Mouse (Mus musculus) spleen, postnatal 4 days (tissue): Measurements from ENCODE around the gene 3830406C13Rik.

ENCODE experiments used
- DNase-seq, 2 experiments: peaks; one replicate each; pipeline ENCODE4 v3.0.0; 2022; ENCODE audit warnings: low spot score in 2 of 2

The 3830406C13Rik gene

GRCm38 (mm10) chr14:12342458-12343131, 58.6 kb downstream of the 3830406C13Rik start:
- DNase-seq, result no peak

- DNase-seq, result no peak
Measured at GRCm38 (mm10) chr14:12343451-12343941, 59.5 kb downstream of the 3830406C13Rik start.

GRCm38 (mm10) chr14:12344061-12344745, 60.2 kb downstream of the 3830406C13Rik start:
- no peak for DNase-seq

- DNase-seq, result no peak
Measured at GRCm38 (mm10) chr14:12344746-12345240, 60.8 kb downstream of the 3830406C13Rik start.

DNA sequence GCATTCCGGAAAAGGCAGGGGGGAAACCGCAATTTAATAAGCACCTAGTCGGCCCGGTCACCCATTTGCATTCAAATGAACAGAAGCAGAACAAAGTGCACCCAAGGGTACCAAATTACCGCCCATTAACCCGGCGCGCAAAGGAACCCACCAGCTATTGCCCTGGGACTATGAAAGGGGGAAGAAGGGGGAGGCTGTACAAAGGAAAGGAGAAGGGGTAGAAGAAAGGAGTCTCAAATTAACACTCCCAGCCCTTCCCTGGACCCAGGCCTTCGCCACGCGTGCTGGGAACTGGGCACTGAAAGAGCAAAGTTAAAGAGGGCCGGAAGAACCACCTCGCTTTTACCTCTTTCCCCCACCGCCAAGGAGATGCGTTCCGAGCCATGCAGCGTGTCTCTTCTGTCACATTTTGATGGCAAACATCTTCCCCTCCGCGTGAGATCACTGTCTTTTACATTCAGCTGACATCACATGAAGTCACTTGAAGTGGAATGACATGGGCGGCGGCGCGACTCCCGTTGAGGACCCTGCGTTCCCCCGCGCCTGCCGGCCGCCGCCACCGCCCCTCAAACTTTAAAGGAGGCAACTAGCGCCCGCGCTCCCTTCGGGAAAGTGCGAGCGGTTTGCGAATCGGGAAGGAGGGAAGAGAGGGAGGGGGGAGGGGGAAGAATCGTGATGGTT, 61.4 kb downstream of the 3830406C13Rik start:
- no peak for DNase-seq

DNA sequence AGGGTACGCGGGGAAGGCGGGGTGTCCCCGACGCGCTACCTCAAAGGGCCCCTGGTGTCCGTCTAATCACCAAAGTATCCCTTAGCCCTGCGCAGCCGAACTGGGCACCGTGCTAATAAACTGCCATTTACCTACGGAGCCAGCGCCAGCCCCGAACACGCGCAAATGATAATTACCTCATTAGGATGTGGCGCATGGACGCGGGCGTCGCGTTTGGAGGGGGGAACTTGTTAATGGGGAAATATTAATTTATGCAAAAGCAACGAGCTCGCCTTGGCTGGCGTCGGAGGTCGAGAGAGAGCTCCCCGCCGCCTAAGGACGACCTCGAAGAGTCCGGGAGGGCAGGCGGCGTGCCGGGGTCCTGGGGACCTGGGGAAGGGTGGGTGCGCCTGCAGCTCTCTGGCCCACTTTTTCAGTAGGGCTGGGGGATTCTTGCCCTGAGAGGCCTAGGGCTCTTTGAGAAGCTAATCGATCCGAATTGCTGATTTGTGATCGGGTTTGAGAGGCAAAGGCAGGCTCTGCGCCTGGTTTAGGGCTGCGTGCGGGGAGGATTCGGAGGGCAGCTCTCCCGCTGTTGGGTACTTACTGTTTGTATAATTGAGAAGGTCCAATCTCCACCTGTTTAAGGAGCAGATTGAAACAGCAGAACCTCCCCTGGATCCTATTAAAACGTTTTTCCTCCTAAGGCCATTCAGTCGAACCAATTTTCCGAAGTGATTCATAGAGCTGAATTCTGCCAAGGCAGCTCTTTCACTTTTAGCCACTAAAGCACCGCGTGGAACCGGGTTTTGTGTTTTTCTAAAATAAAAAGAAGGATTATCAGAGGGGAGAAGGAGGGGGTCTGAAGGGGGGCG, 62.3 kb downstream of the 3830406C13Rik start:
- no peak for DNase-seq

- DNase-seq, result no peak
Measured at GRCm38 (mm10) chr14:12346865-12347600, 63.1 kb downstream of the 3830406C13Rik start.

GRCm38 (mm10) chr14:12348089-12348488, 64.1 kb downstream of the 3830406C13Rik start, which contains the start of gene Fezf2:
Gene Fezf2 (minus strand): TSS chr14:12348189.
- DNase-seq, result no peak

- no peak for DNase-seq
Measured at GRCm38 (mm10) chr14:12349334-12350090, 65.5 kb downstream of the 3830406C13Rik start.

DNA sequence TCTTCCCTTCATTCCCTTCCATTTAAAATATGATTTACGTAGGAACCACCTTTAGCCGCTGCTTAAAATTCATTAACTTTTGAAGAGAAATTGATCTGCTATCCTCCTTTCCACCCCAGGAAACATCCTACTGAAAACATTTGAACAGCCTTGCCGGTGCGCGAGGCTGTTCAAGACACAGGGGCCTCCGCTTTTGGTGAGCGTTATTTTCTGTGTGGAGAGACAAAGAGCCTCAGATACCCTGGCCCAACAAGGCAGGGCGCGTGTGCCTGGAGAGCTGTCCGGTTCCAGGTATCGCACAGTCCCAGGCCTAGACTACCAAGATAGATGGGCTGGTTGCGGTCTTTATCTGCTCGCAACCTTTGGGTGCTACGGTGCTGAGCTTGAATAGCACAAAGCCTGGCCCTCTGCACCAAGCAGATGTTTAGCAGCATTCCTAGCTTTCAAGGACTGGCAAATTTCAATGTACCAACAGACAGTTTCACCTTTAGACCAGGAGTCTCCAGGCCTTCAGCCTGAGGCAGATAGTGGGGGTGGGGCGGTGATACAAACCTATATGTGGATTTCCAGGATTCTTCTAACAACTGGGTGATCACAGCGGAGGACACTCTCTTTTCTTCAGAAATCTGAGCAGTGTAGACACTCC, 66.4 kb downstream of the 3830406C13Rik start:
- DNase-seq, result no peak
